Mouse (Mus musculus): ENCODE data around the gene Skap1.

GRCm38 (mm10) chr11:96483179-96483578 is 18.8 kb downstream of the Skap1 start:
- TF ChIP-seq POLR2A (IDR thresholded peaks at IDR 0.05; ENCODE audit: extremely low read depth, insufficient read depth, low read length) (no peak), CTCF (IDR thresholded peaks at IDR 0.05; ENCODE audit: extremely low read depth, insufficient read depth, low read length) (no peak)
